Mouse (Mus musculus) liver, embryonic 12.5 days (tissue): ENCODE results near the gene Insl6. TPM values are rescaled to one million over a fixed set of nuclear protein-coding genes. Genes with fewer than 3 reads are reported as not detected.

ENCODE experiments used
- polyA plus RNA-seq: library from polyadenylated mRNA; unstranded; fragments of >200 nt; fragmentation: Nextera tagmentation; extraction: Ambion mirVana; gene quantifications from 2 replicates; pipeline ENCODE4 v1.2.1, GENCODE M21; 2016

Insl6 gene
- polyA plus RNA-seq, 1 experiment from 2014 or later: 0.89 TPM

Other genes with a start within 250 kb of the Insl6 start
- 81.1 and 83.7 TPM in 2 replicates for gene Rcl1, start 224.0 kb downstream of the Insl6 start, polyA plus RNA-seq
- gene Jak2, start 73.5 kb downstream of the Insl6 start, polyA plus RNA-seq: 21.1 and 22.4 TPM in 2 replicates
- 0.12 TPM in 1 of 2 replicates, not detected in the other for gene Rln1, start 9.3 kb upstream of the Insl6 start, polyA plus RNA-seq
- 37.7 and 40.8 TPM in 2 replicates for gene Plgrkt, start 42.0 kb upstream of the Insl6 start, polyA plus RNA-seq
- 0.35 and 0.69 TPM in 2 replicates for gene Cd274, start 42.1 kb upstream of the Insl6 start, polyA plus RNA-seq
- gene Pdcd1lg2, start 85.6 kb upstream of the Insl6 start, polyA plus RNA-seq: 0.17 TPM in 1 of 2 replicates, not detected in the other
- 4.9 and 5.8 TPM in 2 replicates for gene Ric1, start 196.9 kb upstream of the Insl6 start, polyA plus RNA-seq